Mouse (Mus musculus) midbrain, embryonic 13.5 days (tissue): ENCODE measurements at regions not wholly inside any gene's neighbourhood (a gene's known extent, or its start where the extent isn't known, plus 50 kb on each side); places are given as distances from the start of the nearest gene placed in this dataset.
A peak's percentile ranks its signal among the peaks of the same experiment; 100 is the strongest.

Experiments used
- ATAC-seq: fragments of 200-750 bp; cut with Nextera tagmentation; 2 replicates; pipeline ENCODE4 v1.8.0; 2017; ENCODE audit warnings: mild to moderate bottlenecking, moderate TSS enrichment, moderate library complexity
- H3K27ac ChIP-seq: fragments of 300-500 bp; sonication (generic); 2 replicates; pipeline ENCODE4 v1.5.1; 2015; ENCODE audit warnings: inconsistent platforms, mild to moderate bottlenecking, moderate library complexity
- H3K27me3 ChIP-seq: fragments of 300-500 bp; sonication (generic); 2 replicates; pipeline ENCODE4 v1.6.1; 2015; ENCODE audit warnings: mild to moderate bottlenecking, inconsistent platforms
- H3K36me3 ChIP-seq: fragments of 300-500 bp; sonication (generic); 2 replicates; pipeline ENCODE4 v1.6.1; 2015; ENCODE audit warnings: mild to moderate bottlenecking, inconsistent platforms
- H3K4me1 ChIP-seq: fragments of 300-500 bp; sonication (generic); replicated peaks from 2 replicates; pipeline ENCODE4 v1.6.1; 2015; ENCODE audit warnings: inconsistent platforms
- H3K4me2 ChIP-seq: fragments of 300-500 bp; sonication (generic); replicated peaks from 2 replicates; pipeline ENCODE4 v1.6.1; 2015; ENCODE audit warnings: moderate library complexity, mild to moderate bottlenecking, inconsistent platforms
- H3K4me3 ChIP-seq: fragments of 300-500 bp; sonication (generic); replicated peaks from 2 replicates; pipeline ENCODE4 v1.5.1; 2015; ENCODE audit warnings: mild to moderate bottlenecking, inconsistent platforms
- H3K9ac ChIP-seq: fragments of 300-500 bp; sonication (generic); replicated peaks from 2 replicates; pipeline ENCODE4 v1.6.1; 2015; ENCODE audit warnings: mild to moderate bottlenecking, inconsistent platforms
- H3K9me3 ChIP-seq: fragments of 300-500 bp; sonication (generic); 2 replicates; pipeline ENCODE4 v1.6.1; 2016; ENCODE audit warnings: mild to moderate bottlenecking, inconsistent platforms
- WGBS: fragments of 180-500 bp; shearing (Covaris S2); methylation state at CpG from one replicate; pipeline ENCODE4 v1.1.7; 2015; 5-methylcytosine and 5-hydroxymethylcytosine counted together

GRCm38 (mm10) chr2:74015146-74015545, 104.0 kb upstream of the Atp5g3 start:
- ATAC-seq, result no peak
- no peaks in the 10 kb centered on the region for H3K27me3 ChIP-seq
- no peak overlapping the region for H3K27ac ChIP-seq
- H3K4me3 ChIP-seq, result no peak overlapping the region
- WGBS, result 73% methylated on average over 7 of the region's 7 CpGs
- no peak overlapping the region for H3K4me2 ChIP-seq
- no peaks in the 10 kb centered on the region for H3K36me3 ChIP-seq
- no peaks in the 10 kb centered on the region for H3K4me1 ChIP-seq
- H3K9me3 ChIP-seq, result no peaks in the 10 kb centered on the region
- H3K9ac ChIP-seq, result no peak overlapping the region

- Histone ChIP-seq H3K27ac (no peak overlapping the region), H3K4me1 (no peaks in the 10 kb centered on the region), H3K9me3 (no peaks in the 10 kb centered on the region), H3K9ac (no peak overlapping the region), H3K36me3 (no peaks in the 10 kb centered on the region), H3K4me2 (no peak overlapping the region), H3K4me3 (no peak overlapping the region), H3K27me3 (no peaks in the 10 kb centered on the region)
- WGBS, result 92% methylated on average over 3 of the region's 3 CpGs
- ATAC-seq, result no peak
These were observed 103.1 kb upstream of the Atp5g3 start for GRCm38 (mm10) chr2:74014201-74014600.

- Histone ChIP-seq H3K9me3 (no peaks in the 10 kb centered on the region), H3K9ac (no peak overlapping the region), H3K4me3 (no peak overlapping the region), H3K27ac (no peak overlapping the region), H3K27me3 (peaks cover 4% of the 10 kb centered on the region; the same call in 1 of the 2 replicates), H3K36me3 (no peaks in the 10 kb centered on the region), H3K4me1 (no peaks in the 10 kb centered on the region), H3K4me2 (no peak overlapping the region)
- no peak for ATAC-seq
- 17% methylated on average over 2 of the region's 2 CpGs for WGBS
These were observed 87.4 kb upstream of the Atp5g3 start for GRCm38 (mm10) chr2:73998531-73998930.

- Histone ChIP-seq H3K27me3 (peaks cover 4% of the 10 kb centered on the region; the same call in 1 of the 2 replicates), H3K4me3 (no peak overlapping the region), H3K36me3 (no peaks in the 10 kb centered on the region), H3K27ac (no peak overlapping the region), H3K9me3 (no peaks in the 10 kb centered on the region), H3K4me1 (no peaks in the 10 kb centered on the region; the same call in 1 of the 2 replicates), H3K9ac (no peak overlapping the region), H3K4me2 (no peak overlapping the region)
- 89% methylated on average over 5 of the region's 5 CpGs for WGBS
- ATAC-seq, result no peak
These were observed 85.9 kb upstream of the Atp5g3 start for GRCm38 (mm10) chr2:73996986-73997385.

- no peak overlapping the region for H3K27ac ChIP-seq
These were observed 80.7 kb upstream of the Atp5g3 start for GRCm38 (mm10) chr2:73991818-73992217.

GRCm38 (mm10) chr2:73987441-73988105, 76.4 kb upstream of the Atp5g3 start:
- no peak for ATAC-seq
- H3K4me1 ChIP-seq, result no peaks in the 10 kb centered on the region; the same call in 1 of the 2 replicates
- no peak overlapping the region for H3K4me3 ChIP-seq
- no peak overlapping the region for H3K9ac ChIP-seq
- 90% methylated on average over 10 of the region's 10 CpGs for WGBS
- no peaks in the 10 kb centered on the region for H3K9me3 ChIP-seq
- no peak overlapping the region for H3K27ac ChIP-seq
- no peaks in the 10 kb centered on the region for H3K36me3 ChIP-seq
- no peak overlapping the region for H3K4me2 ChIP-seq
- H3K27me3 ChIP-seq, result peaks cover 5% of the 10 kb centered on the region; the same call in 1 of the 2 replicates

More at GRCm38 (mm10) chr2:73991818-73992217, 80.7 kb upstream of the Atp5g3 start:
- no peaks in the 10 kb centered on the region for H3K36me3 ChIP-seq
- no peaks in the 10 kb centered on the region for H3K9me3 ChIP-seq
- no peaks in the 10 kb centered on the region; the same call in 1 of the 2 replicates for H3K4me1 ChIP-seq
- H3K9ac ChIP-seq, result no peak overlapping the region
- WGBS, result 67% methylated on average over 11 of the region's 11 CpGs
- no peak overlapping the region for H3K4me3 ChIP-seq
- no peak for ATAC-seq
- no peak overlapping the region for H3K4me2 ChIP-seq
- H3K27me3 ChIP-seq, result no peaks in the 10 kb centered on the region; the same call in 1 of the 2 replicates

GRCm38 (mm10) chr2:73985911-73986250, 74.8 kb upstream of the Atp5g3 start:
- Histone ChIP-seq H3K4me1 (no peaks in the 10 kb centered on the region), H3K4me2 (no peak overlapping the region), H3K27ac (no peak overlapping the region), H3K36me3 (no peaks in the 10 kb centered on the region), H3K9me3 (no peaks in the 10 kb centered on the region), H3K9ac (no peak overlapping the region), H3K4me3 (no peak overlapping the region), H3K27me3 (peaks cover 5% of the 10 kb centered on the region; the same call in 1 of the 2 replicates)
- 82% methylated on average over 6 of the region's 6 CpGs for WGBS
- no peak for ATAC-seq

- 87% methylated on average over 14 of the region's 14 CpGs for WGBS
- peaks cover 5% of the 10 kb centered on the region; the same call in 1 of the 2 replicates for H3K27me3 ChIP-seq
These were observed 74.2 kb upstream of the Atp5g3 start for GRCm38 (mm10) chr2:73985238-73985910.

GRCm38 (mm10) chr2:73983166-73983565, 72.0 kb upstream of the Atp5g3 start:
- ATAC-seq, result no peak
- peaks cover 5% of the 10 kb centered on the region; the same call in 1 of the 2 replicates for H3K4me1 ChIP-seq
- no peak overlapping the region for H3K4me3 ChIP-seq
- no peak overlapping the region for H3K9ac ChIP-seq
- H3K27ac ChIP-seq, result no peak overlapping the region
- WGBS, result 75% methylated on average over 4 of the region's 4 CpGs
- peaks cover 5% of the 10 kb centered on the region; the same call in 1 of the 2 replicates for H3K27me3 ChIP-seq
- no peaks in the 10 kb centered on the region for H3K36me3 ChIP-seq
- H3K4me2 ChIP-seq, result no peak overlapping the region
- H3K9me3 ChIP-seq, result no peaks in the 10 kb centered on the region

More at GRCm38 (mm10) chr2:73985238-73985910, 74.2 kb upstream of the Atp5g3 start:
- Histone ChIP-seq H3K4me3 (no peak overlapping the region), H3K9me3 (no peaks in the 10 kb centered on the region), H3K27ac (no peak overlapping the region), H3K4me2 (no peak overlapping the region), H3K36me3 (no peaks in the 10 kb centered on the region), H3K9ac (no peak overlapping the region), H3K4me1 (no peaks in the 10 kb centered on the region)
- ATAC-seq, result no peak

- Histone ChIP-seq H3K4me2 (no peak overlapping the region), H3K27me3 (no peaks in the 10 kb centered on the region), H3K4me1 (peaks cover 5% of the 10 kb centered on the region; the same call in 1 of the 2 replicates), H3K4me3 (no peak overlapping the region), H3K36me3 (no peaks in the 10 kb centered on the region), H3K9me3 (no peaks in the 10 kb centered on the region), H3K9ac (no peak overlapping the region), H3K27ac (no peak overlapping the region)
- no peak for ATAC-seq
- 73% methylated on average over 15 of the region's 15 CpGs for WGBS
These were observed 66.9 kb upstream of the Atp5g3 start for GRCm38 (mm10) chr2:73978072-73978471.

GRCm38 (mm10) chr2:73973774-73974173, 62.6 kb upstream of the Atp5g3 start:
- no peak for ATAC-seq
- H3K4me3 ChIP-seq, result no peak overlapping the region
- 0 out of 2 replicates have a peak, but pooled peaks cover 8% of the 10 kb centered on the region for H3K27me3 ChIP-seq
- H3K27ac ChIP-seq, result peak overlapping the region; percentile 22; the same call in 1 of the 2 replicates
- no peak overlapping the region for H3K4me2 ChIP-seq
- no peaks in the 10 kb centered on the region for H3K4me1 ChIP-seq
- H3K9me3 ChIP-seq, result no peaks in the 10 kb centered on the region
- H3K36me3 ChIP-seq, result no peaks in the 10 kb centered on the region
- no peak overlapping the region for H3K9ac ChIP-seq
- WGBS, result 62% methylated on average over 3 of the region's 3 CpGs

- Histone ChIP-seq H3K9ac (no peak overlapping the region), H3K27me3 (peaks cover 11% of the 10 kb centered on the region; the same call in 1 of the 2 replicates), H3K9me3 (no peaks in the 10 kb centered on the region), H3K27ac (no peak overlapping the region), H3K4me3 (no peak overlapping the region), H3K4me1 (peaks cover 5% of the 10 kb centered on the region; the same call in 1 of the 2 replicates), H3K4me2 (no peak overlapping the region), H3K36me3 (no peaks in the 10 kb centered on the region)
- WGBS, result 56% methylated on average over 7 of the region's 7 CpGs
- no peak for ATAC-seq
These were observed 56.5 kb upstream of the Atp5g3 start for GRCm38 (mm10) chr2:73967618-73968017.
